Mouse (Mus musculus): ENCODE measurements around the gene Mtx1. TPM values are rescaled to one million over a fixed set of nuclear protein-coding genes. Genes with fewer than 3 reads are reported as not detected.

The Mtx1 gene
- polyA plus RNA-seq, 1 experiment from 2014 or later = 197 TPM

- H3K4me2 ChIP-seq = no peak overlapping the region
- H3K27ac ChIP-seq = no peak overlapping the region
- H3K27me3 ChIP-seq = no peaks in the 10 kb centered on the region
- peaks cover 44% of the 10 kb centered on the region for H3K36me3 ChIP-seq
- H3K9me3 ChIP-seq = no peaks in the 10 kb centered on the region
- H3K4me1 ChIP-seq = peaks cover 26% of the 10 kb centered on the region
- ATAC-seq (ENCODE audit: borderline replicate concordance, extremely low read depth, low FRiP score, low TSS enrichment) = no peak
- H3K9ac ChIP-seq = no peak overlapping the region
- no peak overlapping the region for H3K4me3 ChIP-seq
- WGBS = 56% methylated on average over 7 of the region's 7 CpGs
Measured at GRCm38 (mm10) chr3:89210731-89211130, 16.2 kb downstream of the Mtx1 start.

DNA sequence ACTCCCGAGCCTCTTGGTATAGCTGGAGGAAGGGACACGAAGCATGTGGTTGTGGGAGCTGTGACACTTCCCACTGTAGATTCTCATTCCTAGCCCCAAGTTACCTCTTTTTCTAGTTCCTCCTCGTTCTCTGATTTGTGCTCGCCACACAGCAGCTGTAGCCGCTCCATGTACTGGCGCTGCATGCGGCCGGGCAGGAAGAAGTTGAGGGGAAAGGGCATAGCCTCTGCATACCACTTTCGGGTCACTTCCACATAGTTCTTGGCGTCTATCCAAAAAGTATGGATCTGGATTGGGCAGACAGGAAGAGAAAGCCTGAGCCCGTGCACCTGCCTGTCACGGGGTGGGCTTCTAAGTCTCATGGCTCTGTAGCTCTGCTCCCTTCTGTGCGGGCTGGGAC is 16.7 kb downstream of the Mtx1 start:
- Histone ChIP-seq H3K9ac (no peak overlapping the region), H3K9me3 (no peaks in the 10 kb centered on the region), H3K27ac (no peak overlapping the region), H3K36me3 (peaks cover 48% of the 10 kb centered on the region), H3K4me3 (no peak overlapping the region), H3K4me2 (no peak overlapping the region), H3K4me1 (peaks cover 20% of the 10 kb centered on the region), H3K27me3 (no peaks in the 10 kb centered on the region)
- no peak for ATAC-seq (ENCODE audit: borderline replicate concordance, extremely low read depth, low FRiP score, low TSS enrichment)
- 65% methylated on average over 13 of the region's 13 CpGs for WGBS

DNA sequence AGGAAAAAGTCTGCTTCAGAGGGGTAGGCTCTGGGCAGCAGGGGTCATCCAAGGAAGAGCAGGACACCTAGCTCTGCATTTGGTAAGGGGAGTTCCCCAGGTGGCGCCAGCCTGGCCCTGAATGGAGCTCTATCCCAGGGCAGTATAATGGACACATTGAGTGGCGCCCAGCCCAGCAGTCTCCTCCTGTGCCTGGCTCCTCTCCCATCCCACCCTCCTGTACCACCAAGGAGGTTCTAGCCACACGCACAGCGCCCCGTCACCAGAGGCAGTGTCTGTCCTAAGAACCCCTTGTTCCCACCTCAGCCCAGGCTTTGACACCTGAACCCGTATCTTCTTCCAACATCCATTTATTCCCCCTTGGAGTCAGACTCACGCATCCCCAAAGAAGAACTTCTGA is 17.2 kb downstream of the Mtx1 start:
- H3K9ac ChIP-seq = no peak overlapping the region
- WGBS = 93% methylated on average over 7 of the region's 7 CpGs
- H3K4me2 ChIP-seq = no peak overlapping the region
- H3K36me3 ChIP-seq = peaks cover 48% of the 10 kb centered on the region
- no peak for ATAC-seq (ENCODE audit: borderline replicate concordance, extremely low read depth, low FRiP score, low TSS enrichment)
- H3K4me3 ChIP-seq = no peak overlapping the region
- no peak overlapping the region for H3K27ac ChIP-seq
- no peaks in the 10 kb centered on the region for H3K27me3 ChIP-seq
- peaks cover 16% of the 10 kb centered on the region for H3K4me1 ChIP-seq
- no peaks in the 10 kb centered on the region for H3K9me3 ChIP-seq

DNA sequence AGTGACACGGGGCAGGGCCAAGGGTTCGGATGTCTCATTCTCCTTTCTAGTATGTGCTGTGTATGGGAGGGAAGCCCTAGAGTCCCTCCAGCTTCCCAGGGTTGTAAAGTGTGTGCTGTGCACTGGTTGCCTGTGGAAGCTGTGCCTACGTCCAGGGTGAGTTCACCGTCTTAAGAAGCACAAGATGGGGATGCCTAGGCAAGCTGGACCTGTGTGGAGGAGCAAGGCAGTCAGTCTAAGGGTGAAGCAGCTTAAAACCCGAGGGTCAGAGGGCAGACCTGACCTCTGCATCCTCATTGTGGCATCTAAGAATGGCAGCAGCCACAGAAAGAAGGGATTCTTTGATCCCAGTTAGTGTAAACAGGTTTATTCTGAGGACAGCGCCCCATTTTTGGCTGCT is 18.2 kb downstream of the Mtx1 start:
- Histone ChIP-seq H3K4me2 (no peak overlapping the region), H3K27ac (no peak overlapping the region), H3K27me3 (no peaks in the 10 kb centered on the region), H3K36me3 (peaks cover 48% of the 10 kb centered on the region), H3K9me3 (no peaks in the 10 kb centered on the region), H3K4me1 (peaks cover 11% of the 10 kb centered on the region), H3K4me3 (no peak overlapping the region), H3K9ac (no peak overlapping the region)
- 79% methylated on average over 6 of the region's 6 CpGs for WGBS
- no peak for ATAC-seq (ENCODE audit: borderline replicate concordance, extremely low read depth, low FRiP score, low TSS enrichment)

GRCm38 (mm10) chr3:89208075-89208657 is 18.7 kb downstream of the Mtx1 start:
- Histone ChIP-seq H3K36me3 (peaks cover 48% of the 10 kb centered on the region), H3K4me1 (peaks cover 13% of the 10 kb centered on the region), H3K27me3 (no peaks in the 10 kb centered on the region), H3K9ac (no peak overlapping the region), H3K4me3 (no peak overlapping the region), H3K27ac (no peak overlapping the region), H3K9me3 (no peaks in the 10 kb centered on the region), H3K4me2 (no peak overlapping the region)
- WGBS = 87% methylated on average over 13 of the region's 13 CpGs
- no peak for ATAC-seq (ENCODE audit: borderline replicate concordance, extremely low read depth, low FRiP score, low TSS enrichment)

- H3K27me3 ChIP-seq = no peaks in the 10 kb centered on the region
- no peaks in the 10 kb centered on the region for H3K9me3 ChIP-seq
- no peak overlapping the region for H3K4me2 ChIP-seq
- 76% methylated on average over 2 of the region's 2 CpGs for WGBS
- H3K4me3 ChIP-seq = no peak overlapping the region
- peaks cover 48% of the 10 kb centered on the region for H3K36me3 ChIP-seq
- ATAC-seq (ENCODE audit: borderline replicate concordance, extremely low read depth, low FRiP score, low TSS enrichment) = no peak
- no peak overlapping the region for H3K9ac ChIP-seq
- H3K27ac ChIP-seq = no peak overlapping the region
- H3K4me1 ChIP-seq = peaks cover 6% of the 10 kb centered on the region
Measured at GRCm38 (mm10) chr3:89206695-89207094, 20.2 kb downstream of the Mtx1 start.

- Histone ChIP-seq H3K27ac (no peak overlapping the region), H3K9me3 (no peaks in the 10 kb centered on the region), H3K36me3 (peaks cover 48% of the 10 kb centered on the region), H3K4me1 (peaks cover 6% of the 10 kb centered on the region), H3K4me2 (no peak overlapping the region), H3K4me3 (no peak overlapping the region), H3K9ac (no peak overlapping the region), H3K27me3 (no peaks in the 10 kb centered on the region)
- 85% methylated on average over 7 of the region's 7 CpGs for WGBS
- no peak for ATAC-seq (ENCODE audit: borderline replicate concordance, extremely low read depth, low FRiP score, low TSS enrichment)
Measured at GRCm38 (mm10) chr3:89206079-89206478, 20.8 kb downstream of the Mtx1 start.

DNA sequence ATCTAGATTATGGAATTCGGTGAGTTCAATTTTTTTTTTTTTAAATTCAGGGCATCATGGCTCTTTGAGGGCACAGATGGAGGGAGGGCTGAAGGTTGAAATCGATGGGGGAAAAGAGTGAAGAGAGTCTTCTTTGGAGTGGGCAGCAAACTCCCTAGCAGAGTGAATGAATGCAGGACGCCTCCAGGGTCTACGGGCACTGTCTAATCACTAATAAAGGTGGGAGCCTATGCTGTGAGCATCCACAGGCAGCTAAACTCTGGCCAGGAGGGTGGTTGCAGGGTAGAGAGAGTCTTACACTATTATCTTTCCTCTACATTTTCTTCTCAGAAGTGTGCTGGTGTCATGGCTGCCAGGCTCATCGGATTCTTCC is 23.8 kb downstream of the Mtx1 start:
- Histone ChIP-seq H3K36me3 (peaks cover 27% of the 10 kb centered on the region), H3K9me3 (no peaks in the 10 kb centered on the region), H3K4me3 (peak overlapping the region; percentile 52), H3K4me1 (peaks cover 6% of the 10 kb centered on the region), H3K4me2 (peak overlapping the region; percentile 64), H3K27me3 (no peaks in the 10 kb centered on the region), H3K27ac (no peak overlapping the region), H3K9ac (peak overlapping the region; percentile 37)
- WGBS = 33% methylated on average over 5 of the region's 5 CpGs
- ATAC-seq (ENCODE audit: borderline replicate concordance, extremely low read depth, low FRiP score, low TSS enrichment) = no peak

DNA sequence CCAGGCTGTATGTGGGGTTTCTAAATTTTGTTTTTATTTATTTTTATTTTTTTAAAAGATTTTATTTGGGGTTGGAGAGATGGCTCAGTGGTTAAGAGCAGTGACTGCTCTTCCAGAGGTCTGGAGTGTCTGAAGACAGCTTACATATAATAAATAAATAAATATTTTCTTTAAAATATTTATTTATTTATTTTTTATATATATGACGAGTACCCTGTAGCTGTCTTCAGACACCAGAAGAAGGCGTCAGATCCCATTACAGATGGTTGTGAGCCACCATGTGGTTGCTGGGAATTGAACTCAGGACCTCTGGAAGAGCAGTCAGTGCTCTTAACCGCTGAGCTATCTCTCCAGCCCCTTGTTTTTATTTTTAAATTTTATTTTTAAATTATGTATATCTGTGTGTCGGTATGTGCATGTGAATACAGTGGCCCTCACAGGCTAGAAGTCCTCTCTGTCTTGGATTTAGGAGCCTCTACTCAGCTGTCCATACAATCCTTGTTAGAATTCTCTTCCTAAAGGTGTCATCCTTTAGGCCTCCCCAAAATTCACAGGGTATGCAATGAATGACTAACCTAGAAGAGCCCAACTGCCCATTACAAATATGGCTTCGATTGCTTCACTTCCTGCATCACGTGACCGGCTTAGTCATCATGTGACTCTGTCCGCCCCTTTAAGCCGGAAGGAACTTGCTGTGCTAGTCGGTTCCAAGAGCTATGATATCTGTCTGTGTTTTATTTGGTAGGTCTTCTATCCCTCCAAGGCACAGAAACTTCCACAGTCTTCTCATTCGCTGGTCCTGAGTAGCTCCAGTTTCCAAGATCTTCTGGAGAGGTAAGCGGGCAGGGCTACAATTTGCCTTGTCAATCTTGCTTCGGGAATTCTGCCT is 24.4 kb downstream of the Mtx1 start, which contains the start of gene Gba:
Gba (plus strand) TSS at position 676 of the 889 bp plus-strand sequence.
- WGBS = 22% methylated on average over 13 of the region's 13 CpGs
- Histone ChIP-seq H3K9me3 (no peaks in the 10 kb centered on the region), H3K27me3 (no peaks in the 10 kb centered on the region), H3K4me1 (peaks cover 6% of the 10 kb centered on the region), H3K4me2 (peak within 1 kb of the TSS; percentile 64), H3K36me3 (peaks cover 20% of the 10 kb centered on the region; the same call in 1 of the 2 replicates), H3K4me3 (peak within 1 kb of the TSS; percentile 52), H3K9ac (peak within 1 kb of the TSS; percentile 37), H3K27ac (no peak within 1 kb of the TSS)
- peak; percentile 78 for ATAC-seq (ENCODE audit: borderline replicate concordance, extremely low read depth, low FRiP score, low TSS enrichment)

DNA sequence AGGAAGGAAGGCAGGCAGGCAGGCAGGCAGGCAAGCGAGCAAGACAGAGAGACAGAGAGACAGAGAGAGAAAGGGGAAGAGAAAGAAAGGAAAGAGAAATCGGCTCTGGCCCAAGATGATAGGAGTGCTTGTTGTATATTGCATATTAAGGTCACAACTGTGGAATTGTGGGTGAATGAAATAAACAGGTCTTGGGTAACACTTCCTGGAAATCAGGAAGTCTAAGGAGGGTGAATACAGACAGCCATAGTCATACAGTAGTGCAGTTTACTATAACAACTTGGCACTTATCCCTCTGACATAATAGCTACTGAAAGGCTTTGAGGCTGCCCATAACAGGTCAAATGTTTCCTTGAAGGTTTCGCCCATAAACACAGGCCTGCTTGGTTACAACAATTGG is 27.0 kb downstream of the Mtx1 start:
- H3K9me3 ChIP-seq = no peaks in the 10 kb centered on the region
- no peaks in the 10 kb centered on the region for H3K36me3 ChIP-seq
- no peak overlapping the region for H3K4me2 ChIP-seq
- H3K4me3 ChIP-seq = no peak overlapping the region
- no peak overlapping the region for H3K9ac ChIP-seq
- no peak for ATAC-seq (ENCODE audit: borderline replicate concordance, extremely low read depth, low FRiP score, low TSS enrichment)
- WGBS = 72% methylated on average over 3 of the region's 3 CpGs
- H3K27ac ChIP-seq = no peak overlapping the region
- peaks cover 15% of the 10 kb centered on the region for H3K4me1 ChIP-seq
- H3K27me3 ChIP-seq = no peaks in the 10 kb centered on the region

DNA sequence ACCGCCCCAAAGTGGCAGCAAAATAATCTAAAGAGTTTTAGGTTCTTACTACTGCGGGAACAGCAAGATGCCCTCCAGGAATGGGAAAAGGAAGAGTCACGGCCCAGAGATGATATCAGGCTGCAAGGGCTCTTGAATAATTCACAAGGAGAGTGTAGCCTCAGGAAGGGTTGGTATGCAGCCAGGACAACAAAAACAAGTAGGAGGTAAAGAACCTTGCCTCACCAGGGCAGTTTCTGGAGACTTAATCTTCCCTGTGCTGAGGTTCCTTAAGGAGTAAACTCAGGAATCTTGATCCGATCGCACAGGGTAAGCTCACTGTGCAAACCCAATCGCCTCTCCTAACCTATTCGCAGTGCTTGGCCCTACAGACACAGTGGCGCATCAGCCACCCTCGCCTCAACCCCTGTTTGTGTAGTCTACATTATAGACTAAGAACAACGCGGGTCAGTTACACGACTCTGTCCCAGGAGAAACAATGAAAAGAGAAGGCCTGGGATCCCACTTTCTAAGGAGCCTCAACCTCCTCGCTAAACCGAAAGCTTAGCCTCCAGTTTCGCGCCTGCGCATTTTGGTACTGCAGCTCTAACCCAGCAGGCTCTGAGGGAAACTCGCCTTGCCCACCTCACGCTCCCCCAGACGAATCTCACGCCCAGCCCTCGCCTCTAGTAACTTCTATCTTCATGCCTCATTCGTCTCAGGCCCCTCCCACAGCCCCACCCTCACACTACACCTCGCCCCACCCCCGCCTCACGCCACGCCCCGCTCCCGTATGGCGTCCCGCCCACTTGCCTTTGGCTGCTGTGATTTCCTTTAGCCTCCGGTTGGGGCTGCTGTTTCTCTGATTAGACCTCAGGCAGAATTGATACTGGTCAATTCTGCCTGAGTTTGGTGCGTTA is 30.7 kb downstream of the Mtx1 start:
- no peaks in the 10 kb centered on the region for H3K9me3 ChIP-seq
- peak overlapping the region; percentile 66 for H3K27ac ChIP-seq
- H3K9ac ChIP-seq = peak overlapping the region; percentile 53
- no peaks in the 10 kb centered on the region for H3K27me3 ChIP-seq
- ATAC-seq (ENCODE audit: borderline replicate concordance, extremely low read depth, low FRiP score, low TSS enrichment) = peak; percentile 96
- H3K4me3 ChIP-seq = peak overlapping the region; percentile 43
- WGBS = 6% methylated on average over 33 of the region's 33 CpGs
- peak overlapping the region; percentile 62 for H3K4me2 ChIP-seq
- H3K36me3 ChIP-seq = no peaks in the 10 kb centered on the region
- H3K4me1 ChIP-seq = peaks cover 9% of the 10 kb centered on the region; the same call in 1 of the 2 replicates
